Mouse (Mus musculus) liver, embryonic 16.5 days (tissue): ENCODE data around the gene Gzmd. TPM values are rescaled to one million over a fixed set of nuclear protein-coding genes. Genes with fewer than 3 reads are reported as not detected.

Experiments
- ATAC-seq: fragments of 200-750 bp; cut with Nextera tagmentation; 2 replicates; pipeline ENCODE4 v1.8.0; 2017; ENCODE audit warnings: low read depth, mild to moderate bottlenecking, moderate number of reproducible peaks, moderate library complexity
- H3K27ac ChIP-seq: fragments of 300-500 bp; sonication (generic); 2 replicates; pipeline ENCODE4 v1.5.1; 2014; ENCODE audit warnings: mild to moderate bottlenecking, low read length
- H3K27me3 ChIP-seq: fragments of 300-500 bp; sonication (generic); 2 replicates; pipeline ENCODE4 v1.6.1; 2014; ENCODE audit warnings: low read depth, low read length, mixed read lengths; ENCODE audit not compliant: control insufficient read depth, insufficient read depth
- H3K36me3 ChIP-seq: fragments of 300-500 bp; sonication (generic); 2 replicates; pipeline ENCODE4 v1.6.1; 2014; ENCODE audit warnings: mild to moderate bottlenecking; ENCODE audit not compliant: control insufficient read depth, insufficient read depth
- H3K4me1 ChIP-seq: fragments of 300-500 bp; sonication (generic); 2 replicates; pipeline ENCODE4 v1.6.1; 2014; ENCODE audit warnings: low read depth, low read length, mixed read lengths; ENCODE audit not compliant: control insufficient read depth
- H3K4me2 ChIP-seq: fragments of 300-500 bp; sonication (generic); 2 replicates; pipeline ENCODE4 v1.6.1; 2014; ENCODE audit warnings: low read depth, low read length, mixed read lengths
- H3K4me3 ChIP-seq: fragments of 300-500 bp; sonication (generic); 2 replicates; pipeline ENCODE4 v1.5.1; 2014; ENCODE audit warnings: low read depth, mild to moderate bottlenecking, low read length
- H3K9ac ChIP-seq: fragments of 300-500 bp; sonication (generic); 2 replicates; pipeline ENCODE4 v1.6.1; 2014; ENCODE audit warnings: low read depth, low read length
- H3K9me3 ChIP-seq: fragments of 300-500 bp; sonication (generic); replicated peaks from 2 replicates; pipeline ENCODE4 v1.6.1; 2016; ENCODE audit warnings: low read length; ENCODE audit not compliant: control insufficient read depth
- WGBS: fragments of 180-500 bp; shearing (Covaris S2); extraction: QIAGEN DNeasy Blood & Tissue Kit; methylation state at CpG from one replicate; pipeline ENCODE4 v1.1.7; 2014; ENCODE audit not compliant: insufficient replicate concordance; 5-methylcytosine and 5-hydroxymethylcytosine counted together
- microRNA-seq: library from miRNA; unstranded; fragments of <30 nt; microRNA quantifications from one replicate; pipeline ENCODE4, GENCODE M21; 2016
- polyA plus RNA-seq: library from polyadenylated mRNA; unstranded; fragments of >200 nt; fragmentation: Nextera tagmentation; extraction: Ambion mirVana; gene quantifications from 2 replicates; pipeline ENCODE4 v1.2.1, GENCODE M21; 2015

Gzmd gene
- polyA plus RNA-seq, 1 experiment from 2014 or later: not detected

- whole genome bisulfite sequencing: 47% methylated on average over 3 of the region's 4 CpGs
- H3K27me3 ChIP-seq: no peaks in the 10 kb centered on the region
- no peak overlapping the region for H3K9ac ChIP-seq
- H3K4me3 ChIP-seq: no peak overlapping the region
- H3K4me2 ChIP-seq: no peak overlapping the region
- H3K9me3 ChIP-seq: no peaks in the 10 kb centered on the region
- H3K27ac ChIP-seq: no peak overlapping the region
- no peak for ATAC-seq
- no peaks in the 10 kb centered on the region for H3K4me1 ChIP-seq
- no peaks in the 10 kb centered on the region for H3K36me3 ChIP-seq
These were observed 33.5 kb downstream of the Gzmd start for GRCm38 (mm10) chr14:56098940-56099339.

GRCm38 (mm10) chr14:56097597-56097996 lies 34.8 kb downstream of the Gzmd start:
- Histone ChIP-seq H3K9ac (no peak overlapping the region), H3K36me3 (no peaks in the 10 kb centered on the region), H3K4me2 (no peak overlapping the region), H3K9me3 (no peaks in the 10 kb centered on the region), H3K27ac (no peak overlapping the region), H3K27me3 (no peaks in the 10 kb centered on the region), H3K4me1 (no peaks in the 10 kb centered on the region), H3K4me3 (no peak overlapping the region)
- ATAC-seq: no peak
- 53% methylated on average over 1 of the region's 1 CpGs for WGBS

- Histone ChIP-seq H3K4me1 (no peaks in the 10 kb centered on the region), H3K9ac (no peak overlapping the region), H3K4me3 (no peak overlapping the region), H3K36me3 (no peaks in the 10 kb centered on the region), H3K27me3 (no peaks in the 10 kb centered on the region), H3K27ac (no peak overlapping the region), H3K9me3 (no peaks in the 10 kb centered on the region), H3K4me2 (no peak overlapping the region)
- WGBS: 23% methylated on average over 2 of the region's 2 CpGs
- ATAC-seq: no peak
These were observed 39.1 kb downstream of the Gzmd start for GRCm38 (mm10) chr14:56093353-56093752.

- 31% methylated on average over 3 of the region's 3 CpGs for WGBS
- no peak overlapping the region for H3K9ac ChIP-seq
These were observed 45.7 kb downstream of the Gzmd start for GRCm38 (mm10) chr14:56086711-56087110.

GRCm38 (mm10) chr14:56085167-56085566 lies 47.2 kb downstream of the Gzmd start, which contains the start of gene Mcpt8:
TSS of gene Mcpt8 (minus strand) at chr14:56085273.
- Histone ChIP-seq H3K4me1 (no peaks in the 10 kb centered on the region), H3K4me2 (no peak within 1 kb of the TSS), H3K4me3 (no peak within 1 kb of the TSS), H3K36me3 (no peaks in the 10 kb centered on the region), H3K9ac (no peak within 1 kb of the TSS), H3K27ac (no peak within 1 kb of the TSS), H3K27me3 (no peaks in the 10 kb centered on the region), H3K9me3 (no peaks in the 10 kb centered on the region)
- WGBS: 92% methylated on average over 2 of the region's 2 CpGs
- no peak for ATAC-seq

More at GRCm38 (mm10) chr14:56086711-56087110, 45.7 kb downstream of the Gzmd start:
- Histone ChIP-seq H3K4me3 (no peak overlapping the region), H3K27me3 (no peaks in the 10 kb centered on the region), H3K9me3 (no peaks in the 10 kb centered on the region), H3K36me3 (no peaks in the 10 kb centered on the region), H3K27ac (no peak overlapping the region), H3K4me1 (no peaks in the 10 kb centered on the region), H3K4me2 (no peak overlapping the region)
- no peak for ATAC-seq

GRCm38 (mm10) chr14:56082016-56082415 lies 50.4 kb downstream of the Gzmd start:
- no peaks in the 10 kb centered on the region for H3K36me3 ChIP-seq
- no peak overlapping the region for H3K4me2 ChIP-seq
- H3K4me1 ChIP-seq: no peaks in the 10 kb centered on the region
- H3K4me3 ChIP-seq: no peak overlapping the region
- no peak for ATAC-seq
- H3K9ac ChIP-seq: no peak overlapping the region
- H3K27me3 ChIP-seq: no peaks in the 10 kb centered on the region
- 55% methylated on average over 4 of the region's 4 CpGs for WGBS
- no peaks in the 10 kb centered on the region for H3K9me3 ChIP-seq
- no peak overlapping the region for H3K27ac ChIP-seq

Small RNA genes within 50 kb of the gene (microRNA-seq; reads per million reads assigned to microRNA genes)
- gene Mir6949: not detected

Other genes starting within 250 kb of the Gzmd start
- gene Cbln3, start 248.2 kb downstream of the Gzmd start, polyA plus RNA-seq: 0.26 TPM in 2 replicates
- gene Khnyn, start 247.7 kb downstream of the Gzmd start, polyA plus RNA-seq: 10.9 and 12.8 TPM in 2 replicates
- 11.9 and 14.6 TPM in 2 replicates for gene Sdr39u1, start 232.3 kb downstream of the Gzmd start, polyA plus RNA-seq
- 0.67 TPM in 2 replicates for gene Cma1, start 187.9 kb downstream of the Gzmd start, polyA plus RNA-seq
- not detected in 2 replicates for gene Cma2, start 181.6 kb downstream of the Gzmd start, polyA plus RNA-seq
- 0.09 TPM in 1 of 2 replicates, not detected in the other for gene Mcpt1, start 114.6 kb downstream of the Gzmd start, polyA plus RNA-seq
- gene Mcpt9, start 102.1 kb downstream of the Gzmd start, polyA plus RNA-seq: not detected in 2 replicates
- 0.12 and 0.15 TPM in 2 replicates for gene Mcpt2, start 90.6 kb downstream of the Gzmd start, polyA plus RNA-seq
- gene Mcpt4, start 70.3 kb downstream of the Gzmd start, polyA plus RNA-seq: 0.19 TPM in 1 of 2 replicates, not detected in the other
- 4.3 and 7.3 TPM in 2 replicates for gene Mcpt8, start 47.3 kb downstream of the Gzmd start, polyA plus RNA-seq
- 34.2 and 40.5 TPM in 2 replicates for gene Ctsg, start 30.0 kb downstream of the Gzmd start, polyA plus RNA-seq
- not detected in 2 replicates for gene Gzme, start 12.0 kb downstream of the Gzmd start, polyA plus RNA-seq
- not detected in 2 replicates for gene Gzmg, start 27.0 kb upstream of the Gzmd start, polyA plus RNA-seq
- not detected in 2 replicates for gene Gzmn, start 42.0 kb upstream of the Gzmd start, polyA plus RNA-seq
- not detected in 2 replicates for gene Gzmf, start 78.8 kb upstream of the Gzmd start, polyA plus RNA-seq
- gene Gzmc, start 102.0 kb upstream of the Gzmd start, polyA plus RNA-seq: 0.11 TPM in 1 of 2 replicates, not detected in the other
- gene Gzmb, start 129.7 kb upstream of the Gzmd start, polyA plus RNA-seq: 0.77 and 0.83 TPM in 2 replicates
- not detected in 2 replicates for gene Atp12a, start 232.5 kb upstream of the Gzmd start, polyA plus RNA-seq